Mouse (Mus musculus) E14TG2a.4 (cell line): ENCODE results near the gene 9130230L23Rik.

Experiments used
- CTCF ChIP-seq: conservative IDR thresholded peaks from 2 replicates; pipeline ENCODE4 v1.5.1; 2014; ENCODE audit warnings: low read length
- NANOG ChIP-seq: IDR thresholded peaks from 2 replicates; pipeline ENCODE4 v1.6.1; 2014; ENCODE audit warnings: borderline replicate concordance, low read length, mixed read lengths

GRCm38 (mm10) chr5:66015449-66015961 lies 11.4 kb upstream of the 9130230L23Rik start:
- TF ChIP-seq CTCF, result no peak
- TF ChIP-seq NANOG, result no peak
